Mouse (Mus musculus) ES-E14 (cell line): ENCODE results near the gene Smyd3. TPM values are rescaled to one million over a fixed set of nuclear protein-coding genes. Genes with fewer than 3 reads are reported as not detected.

Source experiments
- DNase-seq: peaks from one replicate; pipeline ENCODE4 v3.0.0-alpha.2; 2013; ENCODE audit warnings: low read depth, low spot score
- H3K27ac ChIP-seq: 2 replicates; pipeline ENCODE4 v1.5.1; 2012; ENCODE audit warnings: low read depth, mild to moderate bottlenecking, low read length, moderate library complexity, mixed read lengths; ENCODE audit not compliant: poor library complexity, insufficient read depth, severe bottlenecking
- H3K36me3 ChIP-seq: 2 replicates; pipeline ENCODE4 v1.6.1; 2012; ENCODE audit warnings: mild to moderate bottlenecking, low read length, moderate library complexity, mixed read lengths; ENCODE audit not compliant: control insufficient read depth, poor library complexity, insufficient read depth, severe bottlenecking
- H3K4me1 ChIP-seq, 2 experiments: fragments of 150-350 bp in 1 of 2; sonication (generic) in 1 of 2; 2 replicates each; pipeline ENCODE4 v1.6.1; 2012; ENCODE audit warnings: low read length in 2 of 2, mild to moderate bottlenecking in 1 of 2, mixed read lengths in 1 of 2; ENCODE audit not compliant: control insufficient read depth in 2 of 2, insufficient read depth in 2 of 2, poor library complexity in 1 of 2
- H3K4me3 ChIP-seq, 2 experiments: fragments of 150-350 bp in 1 of 2; sonication (generic) in 1 of 2; 2 replicates each; pipeline ENCODE4 v1.5.1; 2012; ENCODE audit warnings: low read length in 2 of 2, low read depth in 1 of 2, mild to moderate bottlenecking in 1 of 2, mixed read lengths in 1 of 2; ENCODE audit not compliant: insufficient read depth in 1 of 2, poor library complexity in 1 of 2, severe bottlenecking in 1 of 2
- H3K9ac ChIP-seq: 2 replicates; pipeline ENCODE4 v1.6.1; 2012; ENCODE audit warnings: low read depth, mild to moderate bottlenecking, low read length, mixed read lengths; ENCODE audit not compliant: poor library complexity, insufficient read depth, severe bottlenecking
- H3K9me3 ChIP-seq: fragments of 150-350 bp; sonication (generic); 2 replicates; pipeline ENCODE4 v1.6.1; 2012; ENCODE audit warnings: low read depth, mild to moderate bottlenecking, low read length; ENCODE audit not compliant: control insufficient read depth, insufficient read depth
- CHD2 ChIP-seq: IDR thresholded peaks from 2 replicates; pipeline ENCODE4 v1.6.1; 2014; ENCODE audit warnings: mild to moderate bottlenecking, low read depth, low read length, inconsistent platforms
- HCFC1 ChIP-seq: IDR thresholded peaks from 2 replicates; pipeline ENCODE4 v1.6.1; 2012; ENCODE audit warnings: low read length, inconsistent platforms, borderline replicate concordance; ENCODE audit not compliant: insufficient read depth
- MAFK ChIP-seq: IDR thresholded peaks from 2 replicates; pipeline ENCODE4 v1.6.1; 2014; ENCODE audit warnings: mild to moderate bottlenecking, low read depth, low read length, inconsistent platforms; ENCODE audit not compliant: insufficient read depth
- ZC3H11A ChIP-seq: IDR thresholded peaks from 2 replicates; pipeline ENCODE4 v1.6.1; 2012; ENCODE audit warnings: low read depth, mild to moderate bottlenecking, inconsistent platforms, low read length, borderline replicate concordance
- ZNF384 ChIP-seq: IDR thresholded peaks from 2 replicates; pipeline ENCODE4 v1.6.1; 2012; ENCODE audit warnings: low read depth, low read length, inconsistent platforms
- in situ Hi-C, 2 experiments: fragments of 600-800 bp; cut with MboI; formaldehyde crosslinking; loops; one replicate each; pipeline ENCODE4 v1.15.1; 2025; ENCODE audit warnings: low sequenced_read_pairs in 2 of 2, inconsistent platforms in 1 of 2; ENCODE audit not compliant: unreplicated experiment in 2 of 2
- total RNA-seq: library from RNA; depleted of rRNA; stranded (reverse); fragments of 300-350 nt; gene quantifications from 2 replicates; pipeline ENCODE4 v1.2.3, GENCODE M21; 2012

Gene Smyd3
- total RNA-seq, 1 experiment = 18.3 TPM

DNA sequence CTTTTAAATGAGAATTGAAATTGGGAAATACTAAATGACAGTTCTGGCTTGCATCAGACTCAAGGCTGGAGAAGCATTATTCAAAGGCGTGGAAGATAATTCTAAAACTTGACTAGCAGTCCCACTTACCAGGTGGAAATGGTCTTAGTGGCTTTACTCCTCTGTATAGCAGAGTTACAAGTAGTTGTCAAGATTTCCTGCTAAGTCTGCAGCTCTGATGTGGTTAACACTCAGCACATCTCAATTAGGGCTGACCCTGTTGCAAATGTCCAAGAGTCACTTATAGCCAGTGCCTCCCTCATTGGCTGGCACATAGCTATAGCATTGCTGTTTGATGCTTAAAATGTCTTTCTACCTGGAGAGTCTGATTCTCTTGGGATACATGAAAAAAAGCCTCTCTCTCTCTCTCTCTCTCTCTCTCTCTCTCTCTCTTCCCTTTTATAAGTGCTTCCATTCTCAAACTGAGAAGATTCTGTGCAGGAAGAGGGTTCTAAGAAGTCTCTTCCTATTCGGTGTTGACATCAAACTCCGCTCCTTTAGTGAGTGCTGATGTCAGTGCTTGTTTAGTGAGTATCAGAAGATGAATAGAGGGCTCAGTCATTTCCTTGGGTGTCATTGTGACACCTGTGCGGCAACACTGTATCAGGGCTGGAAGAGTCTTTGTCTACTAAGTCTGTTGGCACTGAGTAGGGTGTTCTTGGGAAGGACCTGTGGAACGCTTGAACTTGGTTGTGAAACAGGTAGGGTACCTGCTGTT, 31.3 kb upstream of the Smyd3 start:
- in situ Hi-C loops = no loop called here
- no peaks in the 10 kb centered on the region for H3K9me3 ChIP-seq
- no peak for TF ChIP-seq MAFK
- no peak for TF ChIP-seq CHD2
- H3K36me3 ChIP-seq = no peaks in the 10 kb centered on the region
- H3K4me3 ChIP-seq = no peak overlapping the region
- peaks cover 0 to 2% of the 10 kb centered on the region in 2 experiments; a peak in 2 of 4 replicates for H3K4me1 ChIP-seq
- no peak overlapping the region for H3K27ac ChIP-seq
- no peak for DNase-seq
- no peak overlapping the region for H3K9ac ChIP-seq

- Histone ChIP-seq H3K36me3 (no peaks in the 10 kb centered on the region), H3K27ac (no peak overlapping the region), H3K9ac (0 out of 2 replicates have a peak overlapping the region, but pooled peaks have one; percentile 1), H3K4me1 (peaks cover 0 to 2% of the 10 kb centered on the region in 2 experiments; a peak in 2 of 4 replicates), H3K9me3 (no peaks in the 10 kb centered on the region), H3K4me3 (no peak overlapping the region)
- no peak for DNase-seq
- in situ Hi-C loops = no loop called here
- TF ChIP-seq ZC3H11A (no peak), CHD2 (no peak), HCFC1 (no peak), ZNF384 (no peak), MAFK (no peak)
These were observed 30.4 kb upstream of the Smyd3 start for GRCm38 (mm10) chr1:179548220-179548619.

GRCm38 (mm10) chr1:179547176-179547575, 29.3 kb upstream of the Smyd3 start:
- DNase-seq = no peak
- H3K4me1 ChIP-seq = peaks cover 0 to 2% of the 10 kb centered on the region in 2 experiments; a peak in 2 of 4 replicates
- no peak overlapping the region for H3K27ac ChIP-seq
- no peak for TF ChIP-seq CHD2
- TF ChIP-seq ZC3H11A = no peak
- TF ChIP-seq HCFC1 = no peak
- no peak for TF ChIP-seq MAFK
- TF ChIP-seq ZNF384 = no peak
- H3K4me3 ChIP-seq = peak overlapping the region; percentile 92 to 95; a peak in 3 of 4 replicates
- no peak overlapping the region for H3K9ac ChIP-seq
- H3K9me3 ChIP-seq = no peaks in the 10 kb centered on the region
- in situ Hi-C loops = no loop called here
- H3K36me3 ChIP-seq = no peaks in the 10 kb centered on the region

GRCm38 (mm10) chr1:179546551-179546917, 28.7 kb upstream of the Smyd3 start:
- no peaks in the 10 kb centered on the region for H3K9me3 ChIP-seq
- in situ Hi-C loops = no loop called here
- H3K4me1 ChIP-seq = peaks cover 0 to 2% of the 10 kb centered on the region in 2 experiments; a peak in 2 of 4 replicates
- DNase-seq = no peak
- TF ChIP-seq CHD2 (no peak), HCFC1 (no peak), ZNF384 (no peak), MAFK (no peak), ZC3H11A (no peak)
- H3K36me3 ChIP-seq = peaks cover under 1% of the 10 kb centered on the region; the same call in 1 of the 2 replicates
- peak overlapping the region; percentile 92 to 95 for H3K4me3 ChIP-seq
- peak overlapping the region; percentile 81 for H3K9ac ChIP-seq
- H3K27ac ChIP-seq = no peak overlapping the region
